Mouse (Mus musculus) left cerebral cortex, adult 8-10 months (tissue): ENCODE data around the gene Unc45a. TPM values are rescaled to one million over a fixed set of nuclear protein-coding genes. Genes with fewer than 3 reads are reported as not detected.

ENCODE experiments used
- DNase-seq, 2 experiments: peaks; one replicate each; pipeline ENCODE4 v3.0.0; 2022; ENCODE audit warnings: low spot score in 2 of 2
- total RNA-seq, 4 experiments: library from RNA; stranded (reverse); gene quantifications; 2 replicates each; pipeline ENCODE4 v1.2.4; 2022

Gene Unc45a
- total RNA-seq = 10 to 100 TPM; 40.2 to 43.7 (median 42.4) TPM

GRCm38 (mm10) chr7:80340793-80341192 lies at the start of gene Unc45a:
TSS of gene Unc45a (minus strand) at chr7:80341005.
- peak in 1 of 2 experiments; percentile 50 for DNase-seq

GRCm38 (mm10) chr7:80387633-80388543 lies 47.1 kb upstream of the Unc45a start, which contains the start of gene Fes:
TSS of gene Fes (minus strand) at chr7:80387946.
- DNase-seq = no peak

- DNase-seq = no peak
Measured at GRCm38 (mm10) chr7:80387033-80387632, 46.3 kb upstream of the Unc45a start.

GRCm38 (mm10) chr7:80386235-80386930 lies 45.6 kb upstream of the Unc45a start:
- peak in 1 of 2 experiments; percentile 90 for DNase-seq

GRCm38 (mm10) chr7:80382919-80383318 lies 42.1 kb upstream of the Unc45a start:
- no peak for DNase-seq

GRCm38 (mm10) chr7:80379531-80379930 lies 38.7 kb upstream of the Unc45a start:
- no peak for DNase-seq

GRCm38 (mm10) chr7:80377471-80377870 lies 36.7 kb upstream of the Unc45a start:
- DNase-seq = peak in 1 of 2 experiments; percentile 74

GRCm38 (mm10) chr7:80376192-80376591 lies 35.4 kb upstream of the Unc45a start:
- DNase-seq = no peak

GRCm38 (mm10) chr7:80375376-80376039 lies 34.7 kb upstream of the Unc45a start:
- no peak for DNase-seq

GRCm38 (mm10) chr7:80374733-80375132 lies 33.9 kb upstream of the Unc45a start:
- no peak for DNase-seq

- no peak for DNase-seq
Measured at GRCm38 (mm10) chr7:80374280-80374679, 33.5 kb upstream of the Unc45a start.

- DNase-seq = no peak
Measured at GRCm38 (mm10) chr7:80373850-80374249, 33.0 kb upstream of the Unc45a start.

GRCm38 (mm10) chr7:80373352-80373751 lies 32.5 kb upstream of the Unc45a start:
- DNase-seq = no peak

GRCm38 (mm10) chr7:80372667-80373066 lies 31.9 kb upstream of the Unc45a start:
- no peak for DNase-seq

GRCm38 (mm10) chr7:80372166-80372565 lies 31.4 kb upstream of the Unc45a start:
- DNase-seq = no peak

- DNase-seq = peak; percentile 50 to 51
Measured at GRCm38 (mm10) chr7:80371041-80371751, 30.4 kb upstream of the Unc45a start, which contains the start of gene Man2a2. TSS of gene Man2a2 (minus strand) at chr7:80371375.

GRCm38 (mm10) chr7:80370649-80371040 lies 29.8 kb upstream of the Unc45a start:
- peak; percentile 73 to 89 for DNase-seq

- DNase-seq = no peak
Measured at GRCm38 (mm10) chr7:80369967-80370431, 29.2 kb upstream of the Unc45a start.

- no peak for DNase-seq
Measured at GRCm38 (mm10) chr7:80369461-80369860, 28.7 kb upstream of the Unc45a start.

- DNase-seq = no peak
Measured at GRCm38 (mm10) chr7:80368635-80369421, 28.0 kb upstream of the Unc45a start.
